Mouse (Mus musculus): ENCODE results near the gene Zbed4.

GRCm38 (mm10) chr15:88724311-88724710, 27.1 kb upstream of the Zbed4 start:
- no peak for TF ChIP-seq CTCF (IDR thresholded peaks at IDR 0.05; ENCODE audit: low read depth, low read length)
- no peak for TF ChIP-seq POLR2A (IDR thresholded peaks at IDR 0.05; ENCODE audit: extremely low read depth, insufficient read depth, low read length)
